Mouse (Mus musculus) embryonic facial prominence, embryonic 14.5 days (tissue): ENCODE measurements at regions not wholly inside any gene's neighbourhood (a gene's known extent, or its start where the extent isn't known, plus 50 kb on each side); places are given as distances from the start of the nearest gene placed in this dataset.

ENCODE experiments used
- ATAC-seq: fragments of 200-750 bp; cut with Nextera tagmentation; 2 replicates; pipeline ENCODE4 v1.8.0; 2017; ENCODE audit warnings: low read depth, moderate number of reproducible peaks, moderate TSS enrichment
- DNase-seq: peaks from one replicate; pipeline ENCODE4 v3.0.0-alpha.2; 2015; ENCODE audit warnings: low spot score
- H3K27ac ChIP-seq: fragments of 300-500 bp; sonication (generic); replicated peaks from 2 replicates; pipeline ENCODE4 v1.5.1; 2014; ENCODE audit warnings: low read depth, mild to moderate bottlenecking, low read length, moderate library complexity
- H3K27me3 ChIP-seq: fragments of 300-500 bp; sonication (generic); replicated peaks from 2 replicates; pipeline ENCODE4 v1.6.1; 2014; ENCODE audit warnings: low read length; ENCODE audit not compliant: control insufficient read depth, insufficient read depth
- H3K36me3 ChIP-seq: fragments of 300-500 bp; sonication (generic); 2 replicates; pipeline ENCODE4 v1.6.1; 2014; ENCODE audit warnings: low read length, mixed read lengths; ENCODE audit not compliant: control insufficient read depth, insufficient read depth
- H3K4me1 ChIP-seq: fragments of 300-500 bp; sonication (generic); 2 replicates; pipeline ENCODE4 v1.6.1; 2014; ENCODE audit warnings: antibody characterized with exemption, low read length; ENCODE audit not compliant: control insufficient read depth, insufficient read depth
- H3K4me2 ChIP-seq: fragments of 300-500 bp; sonication (generic); 2 replicates; pipeline ENCODE4 v1.6.1; 2014; ENCODE audit warnings: low read depth, mild to moderate bottlenecking, low read length, moderate library complexity, mixed read lengths
- H3K4me3 ChIP-seq: fragments of 300-500 bp; sonication (generic); 2 replicates; pipeline ENCODE4 v1.5.1; 2014; ENCODE audit warnings: low read depth, mild to moderate bottlenecking, low read length
- H3K9ac ChIP-seq: fragments of 300-500 bp; sonication (generic); 2 replicates; pipeline ENCODE4 v1.6.1; 2014; ENCODE audit warnings: low read depth, mild to moderate bottlenecking, low read length, moderate library complexity, mixed read lengths
- H3K9me3 ChIP-seq: fragments of 300-500 bp; sonication (generic); 2 replicates; pipeline ENCODE4 v1.6.1; 2016; ENCODE audit warnings: low read length; ENCODE audit not compliant: control insufficient read depth
- WGBS: fragments of 180-500 bp; shearing (Covaris S2); extraction: QIAGEN DNeasy Blood & Tissue Kit; methylation state at CpG from one replicate; pipeline ENCODE4 v1.1.7; 2014; 5-methylcytosine and 5-hydroxymethylcytosine counted together
- microRNA-seq: library from miRNA; unstranded; fragments of <30 nt; microRNA quantifications from one replicate; pipeline ENCODE4, GENCODE M21; 2016; ENCODE audit warnings: borderline number of aligned reads

DNA sequence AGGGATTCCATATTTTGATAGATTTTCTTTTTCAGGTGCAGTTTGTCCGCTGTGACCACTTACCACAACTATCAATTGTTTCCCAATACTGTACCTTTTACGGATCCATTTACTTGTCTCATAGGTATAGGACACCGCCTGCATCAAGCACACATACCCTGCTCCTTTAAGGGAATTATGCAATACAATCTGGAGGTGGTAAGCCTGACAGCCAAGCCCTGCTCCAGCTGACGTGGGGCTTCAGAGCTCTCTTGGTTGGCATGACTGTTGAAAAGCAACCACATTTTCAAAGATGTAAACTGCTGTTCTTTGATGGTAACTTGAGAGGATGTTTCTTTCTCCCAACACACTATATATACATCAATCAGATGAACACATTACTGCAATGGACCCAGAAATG lies 288.2 kb downstream of the Lrig3 start:
- no peaks in the 10 kb centered on the region for H3K27me3 ChIP-seq
- H3K4me2 ChIP-seq: no peak overlapping the region
- no peaks in the 10 kb centered on the region for H3K9me3 ChIP-seq
- no peak overlapping the region for H3K9ac ChIP-seq
- DNase-seq: no peak
- H3K4me3 ChIP-seq: no peak overlapping the region
- H3K36me3 ChIP-seq: no peaks in the 10 kb centered on the region
- no peaks in the 10 kb centered on the region for H3K4me1 ChIP-seq
- 87% methylated on average over 4 of the region's 4 CpGs for WGBS
- H3K27ac ChIP-seq: no peak overlapping the region
- no peak for ATAC-seq

DNA sequence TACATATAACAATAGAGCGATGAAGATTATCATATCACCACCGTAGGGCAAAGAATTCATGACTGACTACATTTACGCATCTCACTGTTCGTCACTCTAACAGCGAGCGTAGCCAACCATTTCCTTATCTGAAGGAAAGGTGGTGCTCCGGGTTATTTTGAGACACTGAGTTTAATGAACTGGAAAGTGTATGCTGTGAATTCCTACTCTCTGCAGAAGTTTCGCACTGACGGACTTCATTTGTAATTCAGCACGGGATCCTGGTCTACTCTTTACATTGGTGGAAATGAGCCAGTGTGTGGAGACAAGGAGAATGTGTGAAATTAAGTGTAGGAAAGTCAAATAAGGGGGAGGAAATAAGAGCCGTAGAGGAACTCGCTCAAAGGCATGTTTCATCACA lies 283.2 kb downstream of the Lrig3 start:
- no peak overlapping the region for H3K4me2 ChIP-seq
- H3K27ac ChIP-seq: no peak overlapping the region
- H3K9ac ChIP-seq: no peak overlapping the region
- H3K4me3 ChIP-seq: no peak overlapping the region
- DNase-seq (no peak), ATAC-seq (no peak)
- H3K4me1 ChIP-seq: no peaks in the 10 kb centered on the region
- no peaks in the 10 kb centered on the region for H3K9me3 ChIP-seq
- 82% methylated on average over 12 of the region's 12 CpGs for WGBS
- no peaks in the 10 kb centered on the region for H3K27me3 ChIP-seq
- H3K36me3 ChIP-seq: no peaks in the 10 kb centered on the region

DNA sequence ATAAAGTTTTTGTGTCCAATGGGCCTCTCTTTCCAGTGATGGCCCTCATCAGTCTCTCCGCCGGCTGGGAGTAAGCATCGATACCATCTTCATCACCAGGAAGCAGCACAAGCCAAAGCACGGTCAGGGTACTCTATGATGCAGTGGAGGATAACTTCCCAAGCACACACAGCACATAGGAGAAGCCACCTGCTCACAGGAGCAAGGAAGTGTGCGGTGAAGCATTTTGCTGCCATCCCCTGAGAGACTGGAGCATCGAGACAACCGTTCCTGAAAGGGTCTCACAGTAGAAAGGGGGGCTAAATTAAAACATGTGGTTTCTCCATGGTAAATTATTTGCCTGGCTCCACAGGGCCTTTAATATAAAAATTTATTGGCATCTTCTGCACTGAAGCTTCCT lies 277.1 kb downstream of the Lrig3 start:
- 76% methylated on average over 7 of the region's 7 CpGs for WGBS
- H3K9ac ChIP-seq: no peak overlapping the region
- H3K4me1 ChIP-seq: no peaks in the 10 kb centered on the region
- no peaks in the 10 kb centered on the region for H3K27me3 ChIP-seq
- H3K9me3 ChIP-seq: no peaks in the 10 kb centered on the region
- no peak overlapping the region for H3K4me3 ChIP-seq
- no peak overlapping the region for H3K27ac ChIP-seq
- DNase-seq (no peak), ATAC-seq (no peak)
- H3K4me2 ChIP-seq: no peak overlapping the region
- H3K36me3 ChIP-seq: no peaks in the 10 kb centered on the region

- Histone ChIP-seq H3K4me2 (no peak overlapping the region), H3K4me1 (no peaks in the 10 kb centered on the region), H3K27me3 (no peaks in the 10 kb centered on the region), H3K36me3 (no peaks in the 10 kb centered on the region), H3K27ac (no peak overlapping the region), H3K9me3 (no peaks in the 10 kb centered on the region), H3K9ac (no peak overlapping the region), H3K4me3 (no peak overlapping the region)
- ATAC-seq (no peak), DNase-seq (no peak)
- 21% methylated on average over 4 of the region's 4 CpGs for WGBS
Observed at GRCm38 (mm10) chr10:126239536-126239935, 273.6 kb downstream of the Lrig3 start.

Small RNA genes lying in the stretch of these regions (microRNA-seq; reads per million reads assigned to microRNA genes)
- gene Mir378d: 49.4 reads per million, percentile 44 among the genes with 10 or more reads in this experiment
